Mouse (Mus musculus) bone marrow, adult 2 months (tissue): ENCODE data around the gene Gm48551.

Experiments used
- CTCF ChIP-seq: fragments of 200-500 bp; IDR thresholded peaks from 2 replicates; pipeline ENCODE4 v1.5.1; 2011; ENCODE audit warnings: low read length, control low read depth; ENCODE audit not compliant: control insufficient read depth, insufficient read depth
- POLR2A ChIP-seq: fragments of 200-500 bp; IDR thresholded peaks from 2 replicates; pipeline ENCODE4 v1.6.1; 2011; ENCODE audit warnings: low read depth, mild to moderate bottlenecking, control low read depth, low read length, borderline replicate concordance; ENCODE audit not compliant: control insufficient read depth

DNA sequence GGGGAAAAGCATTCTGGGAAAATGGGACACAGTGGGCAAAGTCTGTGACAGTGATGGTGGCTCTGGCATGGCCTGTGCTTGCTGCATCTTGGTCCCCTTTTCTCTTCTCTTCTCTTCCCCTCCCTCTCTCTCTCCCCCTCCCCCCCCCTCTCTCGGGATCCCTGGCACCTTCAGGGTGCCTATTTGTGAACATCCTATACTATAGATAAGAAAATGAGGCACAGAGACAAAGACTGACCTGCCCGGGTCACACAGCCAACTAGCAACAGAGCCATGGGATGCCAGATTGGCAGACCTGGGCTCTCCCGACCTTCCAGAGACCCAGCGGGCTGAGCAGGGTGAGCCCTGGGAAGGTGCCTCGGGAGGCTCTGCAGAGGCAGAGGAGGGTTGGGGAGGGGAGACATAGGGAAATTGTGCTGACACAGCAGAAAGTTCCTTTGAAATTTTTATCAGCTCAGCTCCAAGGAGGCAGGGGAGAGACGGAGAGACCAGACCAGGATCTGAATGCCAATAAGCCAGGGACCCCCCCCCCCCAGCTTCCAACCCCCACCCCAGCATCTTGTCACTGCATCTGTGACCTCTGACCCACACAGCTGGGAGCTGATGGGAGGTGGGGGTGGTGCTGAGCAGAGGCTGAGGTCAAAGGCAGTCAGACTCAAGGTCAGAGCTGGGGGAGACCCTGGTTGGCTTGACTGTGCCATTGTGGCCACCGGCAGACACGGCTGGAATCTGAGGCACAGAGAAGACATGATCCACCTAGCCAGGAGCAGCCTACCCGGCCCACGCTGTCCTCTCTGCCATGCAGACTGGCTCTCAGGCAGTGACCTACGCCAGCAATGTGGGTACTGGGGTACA, 34.2 kb downstream of the Gm48551 start:
- no peak for TF ChIP-seq CTCF
- TF ChIP-seq POLR2A, result no peak
